8 mouse cellular contexts compared by ENCODE assay signal in the genomic region with DNA sequence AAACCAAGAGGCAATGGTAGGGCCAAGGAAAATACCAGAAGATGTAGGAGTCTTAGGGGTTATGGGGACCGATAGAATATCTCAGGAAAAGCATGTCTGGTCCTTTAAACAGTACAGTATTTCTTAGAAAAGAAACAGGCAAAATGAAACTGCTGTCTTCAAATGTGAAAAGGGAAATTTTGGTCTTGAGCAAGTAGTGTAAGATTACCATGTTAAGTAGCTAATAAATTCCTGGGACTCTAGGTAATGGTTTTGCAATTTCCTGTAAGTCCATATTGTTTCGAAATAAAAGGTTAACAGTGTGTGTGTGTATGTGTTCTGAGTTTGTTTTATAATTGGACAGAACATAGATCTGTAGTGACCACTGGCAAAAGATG. TPM values are rescaled to one million over a fixed set of nuclear protein-coding genes. Genes with fewer than 3 reads are reported as not detected.
A peak's percentile ranks its signal among the peaks of the same experiment; 100 is the strongest.
DNase-seq lines count a peak whose midpoint lies in the region; ATAC-seq lines count a peak whose summit lies in the region.

No protein-coding gene starts in this region.

- peak overlapping the region; percentile 98 for H3K27ac ChIP-seq in kidney, embryonic 16.5 days (ENCODE audit: low read length)
- peak overlapping the region; percentile 92 for H3K27ac ChIP-seq in hindbrain, embryonic 12.5 days
- no peak overlapping the region; the same call in 1 of the 2 replicates for H3K27ac ChIP-seq in midbrain, embryonic 11.5 days (ENCODE audit: low read depth, low read length)

- no peak for ATAC-seq in kidney, embryonic 16.5 days (ENCODE audit: low FRiP score, low TSS enrichment)
- ATAC-seq in hindbrain, embryonic 12.5 days (ENCODE audit: low FRiP score), result peak; percentile 47
- no peak for ATAC-seq in midbrain, embryonic 11.5 days (ENCODE audit: low FRiP score)

- H3K27me3 ChIP-seq in kidney, embryonic 16.5 days (ENCODE audit: insufficient read depth, low read length), result no peaks in the 10 kb centered on the region
- H3K27me3 ChIP-seq in hindbrain, embryonic 12.5 days, result no peaks in the 10 kb centered on the region
- H3K27me3 ChIP-seq in midbrain, embryonic 11.5 days (ENCODE audit: control insufficient read depth, insufficient read depth, low read length), result no peaks in the 10 kb centered on the region

- intact Hi-C loops in left cerebral cortex, postnatal 10 days (cut with DNase I), result loop anchor here (2.0 to 10.0 kb wide), 2 partner anchors 142 to 230 kb away; no protein-coding TSS in a partner anchor

- H3K9me3 ChIP-seq in kidney, embryonic 16.5 days (ENCODE audit: low read length), result no peaks in the 10 kb centered on the region
- H3K9me3 ChIP-seq in hindbrain, embryonic 12.5 days (replicated peaks), result no peaks in the 10 kb centered on the region
- no peaks in the 10 kb centered on the region for H3K9me3 ChIP-seq in midbrain, embryonic 11.5 days (ENCODE audit: control insufficient read depth, low read length)

- DNase-seq in kidney, postnatal 14 days, result no peak
- peak; percentile 27 for DNase-seq in c-Kit-positive CD71-positive TER-119-negative erythroid progenitor cells, embryonic 14.5 days (ENCODE audit: low read depth)
- no peak for DNase-seq in midbrain, embryonic 11.5 days (ENCODE audit: low spot score, missing footprints)
- DNase-seq in urinary bladder, adult 18-20 months (ENCODE audit: low spot score in 2 of 2), result no peak
- DNase-seq in right cerebral cortex, postnatal 10 days (ENCODE audit: low spot score in 2 of 2), result no peak
- no peak for DNase-seq in left cerebral cortex, postnatal 10 days (ENCODE audit: extremely low spot score in 1 of 2, low spot score in 2 of 2)

- 40% methylated on average over 2 of the region's 2 CpGs for WGBS in kidney, embryonic 16.5 days
- WGBS in hindbrain, embryonic 12.5 days, result 82% methylated on average over 2 of the region's 2 CpGs
- 80% methylated on average over 2 of the region's 2 CpGs for WGBS in midbrain, embryonic 11.5 days

- peak overlapping the region; percentile 87 for H3K9ac ChIP-seq in kidney, embryonic 16.5 days (replicated peaks; ENCODE audit: low read length)
- peak overlapping the region; percentile 71; the same call in 1 of the 2 replicates for H3K9ac ChIP-seq in hindbrain, embryonic 12.5 days
- peak overlapping the region; percentile 74 for H3K9ac ChIP-seq in midbrain, embryonic 11.5 days (ENCODE audit: low read length)

- no peaks in the 10 kb centered on the region for H3K36me3 ChIP-seq in kidney, embryonic 16.5 days (ENCODE audit: insufficient read depth, low read length)
- H3K36me3 ChIP-seq in hindbrain, embryonic 12.5 days, result no peaks in the 10 kb centered on the region
- no peaks in the 10 kb centered on the region for H3K36me3 ChIP-seq in midbrain, embryonic 11.5 days (ENCODE audit: control insufficient read depth, insufficient read depth, low read length)

- H3K4me1 ChIP-seq in kidney, embryonic 16.5 days (ENCODE audit: insufficient read depth, low read length), result peaks cover 7% of the 10 kb centered on the region; the same call in 1 of the 2 replicates
- H3K4me1 ChIP-seq in hindbrain, embryonic 12.5 days, result peaks cover 6% of the 10 kb centered on the region
- peaks cover 3% of the 10 kb centered on the region; the same call in 1 of the 2 replicates for H3K4me1 ChIP-seq in midbrain, embryonic 11.5 days (ENCODE audit: control insufficient read depth, insufficient read depth, low read length)

- peak overlapping the region; percentile 74 for H3K4me3 ChIP-seq in kidney, embryonic 16.5 days (ENCODE audit: low read length)
- peak overlapping the region; percentile 65 for H3K4me3 ChIP-seq in hindbrain, embryonic 12.5 days
- H3K4me3 ChIP-seq in midbrain, embryonic 11.5 days (ENCODE audit: low read depth, low read length), result peak overlapping the region; percentile 56

- peak overlapping the region; percentile 80 for H3K4me2 ChIP-seq in kidney, embryonic 16.5 days (replicated peaks; ENCODE audit: low read depth, low read length)
- H3K4me2 ChIP-seq in hindbrain, embryonic 12.5 days (replicated peaks), result peak overlapping the region; percentile 49
- peak overlapping the region; percentile 54 for H3K4me2 ChIP-seq in midbrain, embryonic 11.5 days

RNA-seq across cellular contexts. Expression of a gene that starts 0.7 kb away (rescaled TPM):
- 13.1 and 13.3 TPM in 2 replicates for polyA plus RNA-seq in kidney, embryonic 16.5 days (2015; fragmentation: Nextera tagmentation; extraction: Ambion mirVana)
- polyA plus RNA-seq in hindbrain, embryonic 12.5 days (2016; fragmentation: Nextera tagmentation; extraction: Ambion mirVana), result 17.0 and 17.5 TPM in 2 replicates
- polyA plus RNA-seq in midbrain, embryonic 11.5 days (2014; fragmentation: Nextera tagmentation; extraction: Ambion mirVana), result 13.7 and 14.7 TPM in 2 replicates
- total RNA-seq in left cerebral cortex, postnatal 10 days (2021), result 10 to 100 TPM; 11.9 to 14.8 TPM
